Mouse (Mus musculus): ENCODE measurements around the gene Ccdc130.

The Ccdc130 gene

DNA sequence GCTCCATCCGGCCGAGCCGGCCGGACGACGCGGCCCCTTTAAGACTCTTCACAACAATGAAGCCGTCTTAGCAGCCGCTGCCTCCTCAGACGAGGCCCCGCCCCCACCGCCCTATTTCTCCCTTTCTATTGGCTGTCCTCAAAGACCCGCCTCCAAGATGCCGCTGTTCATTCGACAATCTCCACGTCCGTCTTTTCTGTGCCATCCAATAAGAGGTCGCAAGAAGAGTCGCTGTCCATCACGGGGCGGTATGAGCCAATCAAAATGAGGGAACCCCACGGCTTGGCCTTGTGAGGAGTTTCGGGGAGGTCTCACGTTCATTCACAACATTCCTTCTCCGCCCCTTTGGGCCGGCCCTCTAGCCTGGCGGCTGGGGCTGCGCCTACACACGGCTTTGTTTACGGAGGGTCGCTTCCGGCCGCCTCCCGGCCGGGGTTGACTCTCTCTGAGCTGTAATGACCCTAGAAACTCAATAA lies 33.1 kb downstream of the Ccdc130 start, which contains the start of gene Zswim4:
Zswim4 (minus strand) TSS at position 58 of the 476 bp plus-strand sequence.
- DNase-seq, result peak; percentile 99 to 100

DNA sequence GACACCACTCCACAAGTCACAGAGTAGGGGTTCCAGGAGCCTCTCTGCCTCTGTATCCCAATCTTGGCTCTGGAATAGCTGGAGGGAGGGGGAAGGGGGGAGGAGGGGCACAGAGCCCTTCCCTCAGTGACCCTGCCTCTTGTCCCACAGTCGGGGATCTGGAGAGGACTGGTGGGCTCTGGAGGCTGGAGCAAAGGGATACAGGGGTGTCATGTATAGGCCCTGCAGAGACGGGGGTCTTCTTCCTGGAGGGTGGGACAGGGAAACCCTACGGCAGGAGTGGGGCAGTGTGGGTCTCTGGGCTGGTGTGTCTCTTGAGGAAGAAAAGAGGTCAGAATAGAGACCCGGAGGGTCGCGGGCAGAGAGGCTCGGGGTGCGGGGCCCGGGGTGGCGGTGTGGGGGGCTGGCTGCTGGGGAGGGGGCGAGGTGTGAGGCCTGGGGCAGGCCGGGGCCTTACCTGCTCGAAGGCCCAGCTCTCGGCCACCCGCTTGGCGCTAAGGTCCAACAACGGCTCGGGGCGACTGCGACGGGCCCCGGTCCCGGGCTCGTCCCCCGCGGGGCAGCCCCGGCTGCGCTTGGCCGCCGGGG lies 33.7 kb downstream of the Ccdc130 start:
- no peak for DNase-seq

DNA sequence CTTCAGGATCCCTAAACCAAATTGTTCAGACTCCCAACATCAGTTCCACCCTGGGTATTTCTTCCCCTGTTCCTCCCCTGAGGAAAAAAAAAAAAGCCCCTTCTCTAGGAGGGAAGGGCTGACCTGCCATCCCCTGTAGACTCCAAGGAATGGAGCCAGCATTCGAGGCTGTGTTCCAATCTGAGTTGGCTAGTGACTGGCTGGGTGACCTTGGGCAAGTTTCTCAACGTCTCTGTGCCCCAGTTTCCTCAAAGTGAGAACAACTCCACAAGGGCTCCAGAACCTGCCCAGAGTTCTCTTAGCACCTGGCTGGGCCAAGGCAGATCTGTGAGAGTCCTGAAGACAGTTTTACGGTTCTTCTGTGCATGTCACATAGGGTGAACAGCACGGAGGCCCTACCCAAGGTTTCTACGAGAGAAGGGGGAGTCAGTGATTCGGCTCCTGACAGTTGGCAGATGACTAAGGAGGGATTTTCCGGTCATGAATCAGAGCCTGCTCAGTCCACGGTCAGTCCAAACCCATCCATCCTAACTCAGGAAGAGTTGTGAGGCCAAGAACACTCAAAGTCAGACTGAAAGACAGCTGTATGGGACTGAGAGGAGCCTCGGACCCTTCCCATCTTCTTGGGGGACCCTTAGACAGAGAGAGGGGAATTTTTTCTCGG lies 34.3 kb downstream of the Ccdc130 start:
- no peak for DNase-seq

DNA sequence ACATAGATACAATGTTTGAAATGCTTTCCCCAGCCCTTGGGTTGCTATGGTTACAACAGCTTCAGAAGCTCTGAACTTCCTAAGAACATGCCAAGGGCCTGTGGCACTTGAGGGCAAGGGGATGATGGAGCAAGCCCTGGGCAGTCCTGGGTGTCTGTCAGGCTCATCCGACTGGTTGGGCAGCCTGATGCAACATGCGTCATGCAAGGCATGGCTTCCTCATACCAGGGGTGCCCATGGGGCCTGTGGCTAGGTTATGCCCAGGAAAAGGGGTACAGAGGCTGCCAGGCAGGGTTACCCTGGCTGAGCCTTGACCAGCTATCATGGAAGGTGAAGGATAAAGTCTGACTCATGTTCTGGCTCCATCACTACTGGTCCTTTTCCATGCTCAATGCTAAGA lies 37.1 kb downstream of the Ccdc130 start:
- no peak for DNase-seq

DNA sequence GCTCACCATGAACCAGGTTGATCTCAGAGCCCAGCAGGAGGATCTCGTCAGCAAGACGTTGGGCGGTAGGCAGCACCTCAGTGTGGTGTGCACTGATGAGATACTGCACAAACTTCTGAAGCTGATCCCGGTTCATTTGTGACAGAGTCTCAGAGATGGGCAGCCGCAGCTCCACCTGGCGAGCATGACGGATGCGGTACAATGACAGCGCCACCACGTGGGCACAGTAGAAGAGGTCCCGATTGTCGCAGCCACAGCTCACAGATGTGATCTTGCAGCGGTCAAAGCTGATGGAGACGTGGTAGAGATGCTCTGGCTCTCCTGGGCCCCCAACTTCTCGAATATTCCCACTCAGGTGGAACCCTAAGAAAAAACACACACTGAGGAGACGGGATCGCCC lies 39.4 kb downstream of the Ccdc130 start:
- no peak for DNase-seq

DNA sequence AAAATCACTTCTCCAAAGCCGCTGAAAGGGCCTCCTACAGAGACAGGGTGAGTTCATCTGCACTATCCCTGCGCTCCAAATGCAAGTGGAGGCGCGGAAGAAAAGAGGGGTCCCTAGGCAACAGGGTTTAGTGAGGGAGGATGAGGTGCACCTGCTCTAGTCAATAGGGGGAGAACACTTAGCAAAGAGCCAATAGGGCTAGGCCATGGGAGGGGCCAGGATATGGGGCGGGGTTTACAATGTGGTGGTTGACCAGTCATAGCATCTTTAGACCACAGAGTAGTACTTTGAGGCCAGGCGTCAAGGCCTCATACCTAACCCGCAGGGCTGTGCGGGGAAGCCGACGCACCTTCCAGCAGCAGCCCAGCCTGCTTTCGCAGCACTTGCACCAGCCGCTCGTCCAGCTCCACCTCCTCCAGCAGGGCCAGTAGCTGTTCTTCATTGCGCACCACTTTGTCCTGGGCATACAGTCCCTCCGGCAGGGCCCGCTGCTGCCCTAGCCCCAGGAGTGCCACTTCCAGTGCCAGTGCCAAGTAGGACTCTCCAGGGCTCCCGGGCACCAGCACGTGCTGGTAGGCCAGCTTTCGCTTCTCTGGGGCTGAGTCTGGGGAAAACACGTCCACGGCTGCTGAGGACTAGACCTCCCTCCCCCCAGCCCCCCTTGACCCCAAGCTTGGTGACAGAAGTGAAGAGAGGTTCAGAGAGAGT lies 46.7 kb downstream of the Ccdc130 start:
- DNase-seq, result no peak

DNA sequence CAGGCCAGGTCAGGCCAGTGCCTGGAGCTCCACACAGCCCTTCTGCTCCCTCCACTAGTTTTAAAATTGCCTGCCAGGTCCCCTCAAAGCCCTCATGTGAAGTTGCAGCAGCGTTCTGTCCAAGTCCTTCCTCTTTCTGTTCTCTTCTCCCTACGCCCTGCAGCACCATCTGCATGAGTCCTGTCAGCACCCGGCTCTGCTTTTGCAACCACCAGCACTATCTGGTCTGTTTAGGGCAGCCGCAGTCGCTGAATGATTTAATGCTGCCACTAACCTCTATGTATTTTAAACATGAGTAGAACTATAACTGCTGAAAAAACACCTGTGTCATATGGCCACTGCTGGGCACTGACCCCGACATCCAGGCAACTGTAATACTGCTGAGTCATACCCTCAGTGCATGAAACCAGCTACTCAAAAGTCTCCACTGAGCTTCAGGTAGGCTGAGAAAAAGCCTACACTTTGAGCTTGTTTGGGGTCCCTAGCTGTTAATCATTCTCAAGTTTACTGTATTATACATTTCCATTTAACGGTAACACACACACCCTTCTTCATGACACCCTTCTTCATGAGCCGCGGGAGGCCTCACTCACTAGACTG lies 47.5 kb downstream of the Ccdc130 start:
- no peak for DNase-seq

DNA sequence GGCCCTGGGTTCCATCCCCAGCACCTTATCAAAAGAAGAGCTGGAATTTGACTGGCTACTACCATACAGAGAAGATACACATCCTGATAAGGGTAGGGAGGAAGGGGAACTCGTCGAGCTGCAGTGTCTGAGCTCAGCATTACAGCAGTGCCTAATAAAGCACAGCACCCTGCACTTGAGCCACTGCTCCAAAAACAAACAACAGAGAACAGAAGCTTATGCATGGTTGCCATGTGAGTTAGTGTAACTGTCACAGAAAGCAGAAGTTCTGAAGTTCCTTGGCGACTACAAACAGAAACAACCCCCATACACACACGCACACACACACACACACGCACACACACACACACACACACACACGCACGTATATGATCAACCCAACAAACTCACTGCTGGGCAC lies 50.1 kb downstream of the Ccdc130 start:
- DNase-seq, result no peak

DNA sequence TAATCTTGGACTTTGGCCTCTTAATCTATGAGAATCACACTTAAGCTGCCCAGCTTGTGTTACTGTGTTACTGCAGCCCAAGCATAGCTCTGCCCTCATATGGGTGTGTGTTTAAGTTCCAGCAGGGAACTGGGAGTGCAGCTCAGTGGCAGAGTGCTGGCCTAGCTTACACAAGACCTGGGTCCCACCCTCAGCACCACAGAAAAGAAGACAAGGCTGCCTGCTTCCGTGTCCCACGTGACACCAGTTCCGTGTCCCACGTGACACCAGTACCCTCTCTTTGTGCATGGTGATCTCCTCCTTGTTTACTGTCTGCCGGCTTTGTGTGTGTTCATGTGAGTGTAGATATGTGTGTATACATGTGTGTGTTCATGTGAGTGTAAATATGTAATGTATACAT lies 52.0 kb downstream of the Ccdc130 start:
- DNase-seq, result no peak

DNA sequence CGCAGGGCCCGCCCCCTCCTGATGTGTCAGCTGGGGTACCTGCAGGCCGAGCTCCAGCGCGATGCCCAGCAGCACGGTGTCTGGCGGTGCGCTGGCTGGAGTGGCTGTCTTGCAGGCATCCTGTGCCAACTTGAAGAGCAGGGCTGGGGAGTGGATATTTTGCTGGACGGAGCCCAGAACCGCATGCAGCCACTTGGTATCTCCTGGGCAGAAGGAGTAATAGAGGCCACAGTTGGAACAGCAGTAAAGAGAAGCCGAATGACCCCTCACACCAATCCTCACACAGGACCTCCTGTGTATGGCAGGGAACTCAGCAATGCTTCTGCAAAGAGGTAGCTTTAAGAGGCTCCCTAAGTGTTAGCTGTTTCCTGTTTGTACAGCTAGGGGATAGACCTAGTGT lies 53.0 kb downstream of the Ccdc130 start:
- DNase-seq, result no peak

DNA sequence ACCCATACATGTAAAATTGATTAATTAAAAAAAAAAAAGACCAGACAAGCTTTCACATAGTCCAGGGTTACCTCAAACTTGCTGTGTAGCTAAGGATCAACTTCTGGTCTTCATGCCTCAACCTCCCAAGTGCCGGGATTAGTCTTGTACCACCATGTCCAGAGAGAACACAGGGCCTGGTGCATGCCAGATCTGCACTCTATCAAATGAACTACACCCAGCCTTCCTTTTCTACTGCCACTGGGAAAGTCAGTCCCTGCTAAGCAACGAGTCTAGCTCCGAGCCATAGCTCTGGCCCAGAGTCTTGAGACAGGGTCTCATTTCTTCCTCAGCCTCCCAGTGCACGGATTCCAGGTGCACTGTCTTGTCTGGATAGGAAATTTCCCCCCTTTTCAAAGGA lies 56.9 kb downstream of the Ccdc130 start:
- no peak for DNase-seq

DNA sequence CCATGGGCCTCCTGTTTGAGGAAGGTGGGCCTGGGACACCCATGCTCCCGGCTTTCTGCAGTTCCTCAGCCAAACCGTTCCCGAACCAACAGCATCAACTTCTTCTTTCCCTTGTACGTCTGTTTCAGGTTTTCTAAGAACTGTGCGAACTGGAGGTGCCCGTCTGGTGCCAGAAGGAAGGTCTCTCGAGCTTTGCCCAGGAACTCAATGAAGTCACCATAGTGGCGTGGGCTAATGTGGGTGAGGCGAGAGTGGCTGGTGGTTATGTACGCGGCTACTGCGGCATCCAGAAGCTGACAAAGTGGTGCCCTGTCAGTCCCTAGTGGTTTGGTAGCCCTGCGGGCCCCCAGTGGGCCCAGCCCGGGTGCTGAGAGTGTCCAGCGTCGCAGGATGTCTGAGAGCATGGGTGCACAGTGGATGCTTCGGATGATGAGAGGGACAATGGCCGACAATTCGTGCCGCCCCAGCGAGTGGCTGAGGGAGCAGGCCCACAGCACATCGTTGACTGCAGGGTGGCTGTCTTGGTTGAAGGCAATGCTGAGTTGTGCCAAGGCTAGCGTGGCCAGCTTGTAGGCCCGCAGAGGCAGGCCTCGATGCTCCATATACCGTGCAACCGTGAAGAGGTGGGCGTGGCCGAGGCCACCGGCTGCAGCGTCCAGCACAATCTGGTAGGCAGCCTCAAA lies 58.2 kb downstream of the Ccdc130 start:
- DNase-seq, result no peak

DNA sequence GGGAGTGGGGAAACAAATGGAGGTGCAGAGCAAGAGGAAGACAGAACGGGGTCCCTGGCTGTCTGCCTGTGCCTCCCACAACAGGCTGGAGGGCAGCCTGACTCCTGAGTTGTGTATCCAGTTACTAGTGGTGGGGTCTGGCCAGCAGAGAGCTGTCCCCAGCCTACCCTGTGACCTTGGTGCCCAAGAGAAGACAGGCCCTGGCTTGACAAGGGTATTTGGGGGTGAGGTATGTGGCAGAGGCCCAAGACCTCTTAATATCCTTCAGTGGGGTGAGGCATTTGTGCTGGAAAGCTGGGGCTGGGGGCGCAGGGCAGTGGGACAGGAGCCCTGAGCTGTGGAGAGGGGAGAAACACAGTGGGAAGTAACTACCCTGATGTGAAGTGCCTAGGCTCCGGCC lies 59.0 kb downstream of the Ccdc130 start:
- no peak for DNase-seq

DNA sequence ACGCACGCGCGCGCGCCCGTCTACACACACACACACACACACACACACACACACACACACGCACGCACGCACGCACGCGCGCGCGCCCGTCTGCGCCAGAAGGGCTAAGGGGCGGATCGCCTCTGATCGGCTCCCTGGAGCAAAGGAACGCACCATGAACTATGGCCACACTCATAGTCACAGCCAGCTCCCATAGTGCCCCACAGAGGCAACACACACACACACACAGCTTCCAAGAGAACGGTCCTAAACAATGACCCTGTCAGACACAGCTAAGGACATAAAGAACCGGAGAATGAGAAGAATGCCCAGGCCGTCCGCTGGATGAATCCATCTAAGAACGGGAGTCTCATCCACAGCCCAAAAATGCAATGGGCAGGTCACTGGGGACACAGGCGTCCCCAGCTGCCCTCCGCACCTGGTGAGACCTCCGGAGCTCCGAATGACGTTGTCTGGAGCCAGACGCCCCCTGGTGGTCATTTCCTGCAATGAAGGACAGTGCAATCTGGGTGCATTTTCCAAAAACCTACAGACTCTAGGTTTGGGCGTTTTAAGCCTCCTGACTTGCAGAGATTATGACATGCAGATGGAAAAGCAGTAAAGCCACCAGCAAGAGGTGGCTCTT lies 59.9 kb downstream of the Ccdc130 start:
- DNase-seq, result peak; percentile 57 to 78

DNA sequence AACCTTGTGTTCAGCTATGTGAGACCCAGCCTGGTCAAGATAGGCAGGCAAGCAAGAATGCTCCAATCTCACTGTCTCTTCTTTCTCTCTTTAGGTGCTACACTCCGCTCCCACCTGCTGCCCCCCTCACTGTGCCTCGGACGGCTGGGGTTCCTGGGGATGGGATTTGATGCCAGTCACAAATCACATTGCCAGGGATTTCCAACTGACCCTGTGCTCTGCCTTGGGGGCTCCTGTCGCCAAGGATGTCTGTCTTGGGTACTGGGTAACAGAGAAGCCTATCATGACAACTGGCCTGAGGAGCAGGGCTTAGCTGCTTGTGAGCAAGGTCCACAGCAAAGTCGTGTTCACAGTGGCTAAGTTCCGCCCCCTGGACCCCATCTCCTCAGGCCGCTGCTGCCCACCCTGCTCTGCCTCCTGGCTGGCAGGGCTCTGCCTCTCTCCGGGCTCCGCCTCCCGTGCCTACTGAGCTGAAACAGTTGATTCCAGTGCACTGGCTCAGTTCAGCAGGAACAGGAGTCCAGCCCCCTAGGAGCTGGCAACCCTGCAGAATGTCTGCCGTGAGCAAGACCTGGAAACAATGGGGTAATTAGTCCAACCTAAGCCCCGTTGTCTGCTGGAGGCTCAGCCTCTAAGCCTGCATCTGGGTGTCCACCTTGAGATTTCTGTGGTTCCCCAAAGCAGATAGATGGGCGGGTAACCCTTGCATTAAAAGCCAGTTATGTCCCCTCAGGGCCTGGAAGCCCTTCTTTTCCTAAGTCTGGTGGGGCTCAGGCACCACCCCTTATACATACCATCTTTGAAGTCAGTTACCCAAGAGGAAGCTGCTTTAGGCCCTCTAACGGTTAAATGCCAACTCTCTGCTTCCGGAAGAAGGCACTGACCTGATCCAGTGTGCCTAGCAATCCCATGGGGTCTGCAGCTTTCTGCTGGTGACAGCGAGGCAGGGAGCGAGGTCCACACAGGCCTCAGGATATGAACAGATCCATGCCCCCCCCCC lies 61.5 kb downstream of the Ccdc130 start:
- peak in 1 of 2 experiments; percentile 32 for DNase-seq

DNA sequence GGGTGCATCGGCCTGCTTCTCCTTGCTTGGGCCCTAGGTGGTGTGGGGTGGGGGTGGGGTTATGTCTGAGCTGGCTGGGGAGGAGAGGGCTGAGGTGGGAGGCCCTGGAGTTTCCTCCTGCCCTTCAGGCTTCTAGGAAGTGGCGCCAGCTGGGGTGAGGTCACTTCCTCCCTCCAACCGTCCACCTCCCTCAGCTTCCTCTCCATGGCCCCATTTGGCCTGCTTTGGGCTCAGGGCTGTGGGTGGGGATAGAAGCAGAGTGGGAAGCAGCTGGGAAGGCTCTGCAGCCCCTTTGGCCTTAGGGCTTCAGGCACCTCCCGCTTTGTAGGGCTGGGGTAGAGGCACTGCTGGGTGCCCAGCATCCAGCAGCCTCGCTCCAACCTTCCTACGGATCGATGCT lies 62.4 kb downstream of the Ccdc130 start:
- peak; percentile 42 to 55 for DNase-seq

All from kidney, adult 8-10 months (tissue).